Mouse (Mus musculus) layer of hippocampus, postnatal 10 days (tissue): ENCODE measurements at regions not wholly inside any gene's neighbourhood (a gene's known extent, or its start where the extent isn't known, plus 50 kb on each side); places are given as distances from the start of the nearest gene placed in this dataset.

ENCODE experiments used
- DNase-seq, 2 experiments: peaks; one replicate each; pipeline ENCODE4 v3.0.0; 2021; ENCODE audit warnings: low spot score in 2 of 2

GRCm38 (mm10) chr19:26472659-26473058 is 132.2 kb upstream of the Smarca2 start:
- no peak for DNase-seq

DNA sequence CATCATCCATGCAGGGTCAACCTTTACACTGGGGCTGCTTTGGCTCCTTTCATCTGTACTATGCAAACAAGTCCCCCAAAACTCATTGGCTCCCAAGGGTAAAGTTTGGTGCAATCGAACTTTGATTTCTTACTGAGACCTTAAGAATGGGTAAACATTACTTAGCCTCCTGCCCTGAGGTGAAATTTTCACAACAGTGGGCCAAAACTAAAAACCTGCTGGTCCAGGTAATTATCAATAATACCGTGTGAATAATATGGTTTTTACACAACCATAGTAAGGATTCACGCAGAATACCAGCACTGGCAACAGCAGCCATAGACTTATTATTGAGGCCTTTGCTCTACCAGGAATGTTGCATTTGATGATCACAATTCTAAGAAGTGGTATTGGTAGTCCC is 131.6 kb upstream of the Smarca2 start:
- DNase-seq = no peak

DNA sequence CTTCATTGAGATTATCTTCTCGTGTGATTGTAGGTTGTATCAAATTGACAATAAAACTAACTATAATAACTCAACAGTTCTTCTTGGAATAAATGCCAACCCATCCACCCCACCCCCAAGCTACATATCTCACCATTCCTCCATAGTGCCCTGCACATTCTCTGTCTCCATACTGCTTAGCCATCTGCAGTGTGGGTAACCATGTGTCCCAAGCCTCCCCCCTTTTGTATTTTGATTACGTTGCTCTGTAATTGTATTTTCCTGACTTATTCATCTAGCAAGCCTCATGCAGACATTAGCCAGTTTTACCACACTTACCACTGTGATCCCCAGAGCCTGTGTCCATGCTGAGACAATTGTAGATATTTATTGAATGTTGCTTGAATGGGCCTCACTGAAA is 129.7 kb upstream of the Smarca2 start:
- no peak for DNase-seq

- DNase-seq = no peak
Observed at GRCm38 (mm10) chr19:26475754-26476153, 129.1 kb upstream of the Smarca2 start.

- DNase-seq = no peak
Observed at GRCm38 (mm10) chr19:26478055-26478737, 126.7 kb upstream of the Smarca2 start.

- no peak for DNase-seq
Observed at GRCm38 (mm10) chr19:26484322-26484721, 120.5 kb upstream of the Smarca2 start.

DNA sequence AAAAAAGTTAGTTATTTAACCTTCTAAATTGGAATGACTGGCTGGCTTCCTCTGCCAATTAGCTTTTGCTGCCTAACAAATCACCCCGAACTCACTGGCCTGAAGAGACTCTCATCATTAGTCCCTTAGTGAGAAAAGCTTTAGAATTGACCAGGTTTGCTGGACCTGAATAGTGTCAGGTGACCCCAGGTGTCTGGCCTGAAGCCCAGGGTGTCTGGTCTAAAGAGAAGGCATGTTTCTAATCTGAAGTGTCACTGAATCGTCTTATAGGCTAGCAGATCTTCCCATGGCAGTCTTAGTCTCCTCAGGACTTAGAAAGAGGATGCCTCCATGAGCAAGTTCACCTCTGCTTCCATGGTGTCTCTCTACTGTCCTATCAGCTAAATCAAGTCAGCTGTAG is 112.0 kb upstream of the Smarca2 start:
- DNase-seq = no peak

GRCm38 (mm10) chr19:26501064-26501463 is 103.8 kb upstream of the Smarca2 start:
- no peak for DNase-seq

- DNase-seq = no peak
Observed at GRCm38 (mm10) chr19:26504027-26504426, 100.8 kb upstream of the Smarca2 start.

- no peak for DNase-seq
Observed at GRCm38 (mm10) chr19:26506802-26507201, 98.0 kb upstream of the Smarca2 start.

DNA sequence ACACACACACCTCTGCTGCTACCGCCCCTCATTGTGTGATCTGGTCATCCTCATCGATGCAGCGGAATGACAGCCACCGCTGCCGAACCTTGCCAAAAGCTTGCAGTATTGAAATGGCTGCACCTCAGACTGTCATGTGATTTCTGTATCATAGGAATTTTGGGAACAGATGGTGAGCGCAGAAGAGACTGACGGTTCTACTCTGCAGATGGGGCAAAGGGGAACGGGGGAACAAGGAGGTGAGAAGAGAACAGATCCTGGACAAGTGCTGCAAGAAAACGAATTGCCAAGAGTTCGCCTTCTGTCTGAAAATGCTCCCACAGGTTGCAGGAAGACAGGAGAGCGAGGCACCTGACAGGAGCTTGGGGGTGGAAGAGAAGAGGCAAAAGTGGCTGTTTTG is 96.9 kb upstream of the Smarca2 start:
- DNase-seq = peak in 1 of 2 experiments; percentile 21

DNA sequence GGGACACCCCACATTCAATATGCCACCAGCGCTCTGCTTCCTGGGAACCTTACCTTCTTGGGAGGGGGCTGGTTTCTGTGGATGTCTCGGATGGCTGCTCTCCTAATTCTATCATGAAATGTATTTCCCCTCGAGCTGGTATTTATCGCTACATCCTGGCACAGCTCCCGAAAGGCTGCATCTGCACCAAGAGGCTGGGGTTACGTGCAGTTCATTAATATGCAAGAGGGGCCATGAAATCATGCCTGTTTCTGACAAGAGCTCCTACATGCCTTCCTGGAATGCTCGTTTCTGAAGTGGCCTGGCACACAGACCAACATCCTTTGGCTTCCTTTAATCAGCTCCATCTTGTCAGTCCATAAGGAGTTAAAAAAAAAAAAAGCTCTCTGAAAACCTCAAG is 96.2 kb upstream of the Smarca2 start:
- peak; percentile 8 to 26 for DNase-seq

DNA sequence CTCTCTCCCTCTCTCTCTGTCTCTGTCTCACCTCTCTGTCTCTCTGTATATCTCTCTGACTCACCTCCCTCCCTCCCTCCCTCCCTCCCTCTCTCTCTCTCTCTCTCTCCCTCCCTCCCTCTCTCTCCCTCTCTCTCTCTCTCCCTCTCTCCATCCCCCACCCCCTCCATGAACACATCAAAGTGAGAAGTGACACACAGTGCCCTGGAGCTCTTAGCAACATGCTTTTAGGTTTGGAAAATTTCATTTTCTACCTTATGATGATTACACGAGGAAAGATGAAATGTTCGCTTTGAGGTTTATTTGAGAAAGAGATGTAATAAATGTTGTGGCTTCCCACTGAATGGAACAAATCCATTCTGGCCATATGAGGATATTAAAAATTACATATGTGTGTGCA is 95.6 kb upstream of the Smarca2 start:
- no peak for DNase-seq

DNA sequence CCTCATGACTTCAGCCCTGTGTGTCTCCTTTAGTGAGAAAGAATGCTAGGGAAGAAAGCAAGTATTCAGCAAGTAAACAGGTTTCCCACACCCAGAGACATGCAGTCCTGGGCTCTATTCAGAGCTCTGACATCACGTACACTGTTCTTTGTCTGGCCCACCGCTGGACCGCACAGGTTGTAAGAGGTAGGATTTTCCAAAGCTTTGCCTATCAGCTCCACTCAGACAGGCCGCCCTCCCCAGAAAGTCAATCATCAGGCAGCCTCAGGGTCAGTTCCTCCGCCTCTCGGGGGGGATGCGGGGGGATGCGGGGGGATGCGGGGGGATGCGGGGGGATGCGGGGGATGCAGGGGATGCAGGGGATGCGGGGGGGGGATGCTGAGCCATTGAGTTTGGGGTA is 94.7 kb upstream of the Smarca2 start:
- DNase-seq = no peak

- DNase-seq = no peak
Observed at GRCm38 (mm10) chr19:26510887-26511286, 94.0 kb upstream of the Smarca2 start.

- DNase-seq = peak; percentile 10 to 17
Observed at GRCm38 (mm10) chr19:26511756-26512155, 93.1 kb upstream of the Smarca2 start.

GRCm38 (mm10) chr19:26524583-26524982 is 80.3 kb upstream of the Smarca2 start:
- no peak for DNase-seq

DNA sequence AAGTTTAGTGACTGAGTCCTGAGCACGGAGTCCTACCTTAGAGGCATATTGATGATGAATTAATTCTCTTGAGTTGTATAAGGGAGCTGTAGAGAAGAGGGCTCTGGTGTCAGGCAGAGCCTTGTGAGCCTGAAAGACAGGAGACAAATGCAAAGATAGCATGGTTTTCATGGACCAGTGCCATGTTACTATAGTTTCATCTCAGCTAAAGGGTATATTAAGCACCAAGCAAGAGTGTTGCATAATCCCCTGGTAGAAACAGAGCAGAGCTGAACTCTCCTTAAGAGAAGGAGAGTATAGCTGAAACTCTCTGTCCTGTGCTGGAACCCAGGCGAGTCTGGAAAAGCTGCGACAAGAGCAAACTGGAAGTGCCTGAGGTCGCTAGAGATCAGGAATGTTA is 73.5 kb upstream of the Smarca2 start:
- no peak for DNase-seq

DNA sequence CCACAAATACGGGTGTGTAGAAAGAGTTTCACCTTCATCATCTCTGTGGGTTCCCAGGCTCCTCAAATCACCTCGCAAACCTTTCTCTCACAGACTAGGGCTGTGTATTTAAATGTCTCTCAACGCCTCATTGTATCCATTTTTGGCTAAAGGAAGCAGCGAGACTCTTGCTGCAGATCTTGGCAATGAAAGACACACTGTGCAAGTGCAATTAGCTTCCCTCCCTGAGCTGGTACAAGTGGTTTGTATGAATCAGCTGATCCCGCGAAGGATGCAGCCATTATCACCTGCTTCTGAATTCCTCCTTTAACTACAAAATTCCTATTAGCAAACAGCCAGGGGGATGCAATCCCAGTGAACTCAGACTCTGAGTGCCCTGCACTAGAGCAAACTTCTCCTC is 72.3 kb upstream of the Smarca2 start:
- DNase-seq = no peak

DNA sequence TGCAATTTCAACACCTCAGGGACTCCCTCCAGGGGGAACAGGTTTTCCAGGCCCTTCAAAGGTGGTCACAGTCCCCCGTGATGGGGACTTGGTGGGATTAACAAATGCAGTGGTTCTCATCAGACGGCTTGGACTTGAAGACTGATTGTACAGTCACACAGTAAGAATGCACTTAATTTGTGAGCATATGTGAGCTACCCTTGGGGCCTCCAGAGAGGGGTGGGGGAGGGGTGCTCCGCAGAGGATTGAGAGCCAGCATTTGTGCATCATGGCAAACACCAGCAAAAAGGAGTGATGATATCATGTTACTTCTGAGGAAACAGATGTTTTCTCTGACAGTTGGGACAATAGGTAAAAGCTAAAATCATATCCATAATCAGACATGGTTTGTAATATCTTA is 59.2 kb upstream of the Smarca2 start:
- no peak for DNase-seq

- DNase-seq = no peak
Observed at GRCm38 (mm10) chr19:26547522-26547921, 57.3 kb upstream of the Smarca2 start.

- no peak for DNase-seq
Observed at GRCm38 (mm10) chr19:26548562-26549270, 56.1 kb upstream of the Smarca2 start.

DNA sequence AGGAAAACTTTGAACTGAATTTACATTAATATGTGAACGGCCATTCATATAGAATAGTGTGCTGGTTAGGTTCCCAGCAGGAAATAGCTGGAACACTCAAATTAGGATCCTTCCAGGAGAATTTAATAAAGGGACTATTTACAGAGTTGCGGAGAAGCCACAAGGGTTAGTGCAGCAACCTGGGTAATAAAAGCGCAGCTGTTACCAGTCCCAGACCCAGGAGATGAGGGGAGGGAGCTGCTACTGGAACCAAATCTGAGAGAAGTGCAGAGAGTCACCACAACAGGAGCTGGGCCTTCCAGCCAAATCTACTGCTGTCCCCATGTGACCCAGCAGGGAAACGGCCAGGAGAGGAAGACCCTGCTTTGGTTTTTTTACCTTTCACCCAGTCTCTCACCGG is 54.6 kb upstream of the Smarca2 start:
- no peak for DNase-seq
